Mouse (Mus musculus): ENCODE measurements around the gene Calr.

The Calr gene

DNA sequence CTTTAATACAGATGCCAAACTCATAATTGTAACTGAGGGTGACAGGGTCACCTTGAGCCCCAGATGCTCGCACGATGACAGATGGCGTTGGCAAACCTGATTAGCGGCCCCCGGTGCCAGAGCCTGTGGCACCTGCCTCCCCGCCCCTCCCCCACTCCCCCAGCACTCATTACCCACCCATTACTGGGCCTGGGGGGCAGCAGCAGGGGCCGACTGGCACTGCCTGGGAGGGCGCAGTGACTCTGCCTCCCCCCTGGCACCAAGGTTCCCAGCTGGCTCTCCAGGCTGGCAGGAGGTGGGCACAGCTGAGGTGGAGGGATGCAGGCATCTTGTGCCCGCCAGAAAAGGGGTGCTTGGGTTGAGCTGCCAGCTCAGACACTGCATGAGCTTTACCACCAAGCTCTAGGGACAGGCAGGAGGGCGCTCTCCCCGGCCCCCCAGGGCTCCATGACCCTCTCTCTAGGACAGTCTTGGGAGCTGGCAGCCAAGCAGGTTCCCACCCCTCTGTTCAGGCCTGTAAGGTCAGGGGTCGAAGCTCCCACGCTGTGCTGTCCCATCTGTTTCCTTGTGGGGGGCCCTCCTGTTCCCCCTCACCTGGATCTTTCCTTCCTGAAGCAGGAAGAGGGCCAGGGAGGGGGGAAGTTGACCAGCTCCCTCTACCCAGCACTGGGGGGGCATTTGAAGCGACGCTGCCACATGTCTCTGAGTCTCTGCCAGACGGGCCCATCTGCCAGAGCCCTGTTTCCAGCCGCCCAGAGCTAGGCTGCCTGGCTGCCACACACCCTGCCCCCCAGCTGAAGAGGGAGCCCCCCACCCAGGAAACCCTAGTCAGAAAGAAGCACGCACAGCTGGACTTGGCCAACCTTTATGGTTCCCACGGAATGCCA is 31.9 kb downstream of the Calr start:
- no peak for DNase-seq

DNA sequence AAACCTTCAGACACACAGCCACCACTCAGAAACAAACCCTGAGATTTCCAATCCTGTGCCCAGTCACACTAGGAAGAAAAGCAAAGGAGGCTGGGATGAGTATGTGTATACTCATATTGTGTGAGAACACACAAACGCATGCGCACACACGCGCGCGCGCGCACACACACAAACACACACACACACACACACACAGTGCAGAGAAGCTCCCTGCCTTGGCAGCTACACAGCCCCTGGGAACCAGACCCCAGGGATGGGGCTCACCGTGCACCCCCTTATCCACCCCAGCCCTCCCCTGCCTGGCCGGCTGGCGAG is 32.5 kb downstream of the Calr start:
- no peak for DNase-seq

DNA sequence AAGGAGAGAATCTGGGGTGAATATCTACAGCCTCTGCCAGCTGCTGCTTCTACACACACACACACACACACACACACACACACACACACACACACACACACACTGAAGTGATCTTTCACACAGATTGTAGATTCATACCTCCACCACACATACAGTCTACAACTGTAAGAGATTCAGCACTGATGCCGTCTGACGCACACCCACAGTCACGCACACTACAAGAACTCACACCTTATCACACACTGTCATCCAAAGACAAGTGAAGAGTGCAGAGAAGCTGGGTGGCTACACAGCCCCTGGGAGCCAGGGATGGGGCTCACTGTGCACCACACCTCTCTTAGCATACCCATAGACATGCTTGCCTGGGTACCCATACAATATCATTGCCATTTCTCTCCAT is 32.9 kb downstream of the Calr start:
- no peak for DNase-seq

GRCm38 (mm10) chr8:84813059-84813458 is 33.7 kb downstream of the Calr start:
- peak; percentile 83 for DNase-seq

DNA sequence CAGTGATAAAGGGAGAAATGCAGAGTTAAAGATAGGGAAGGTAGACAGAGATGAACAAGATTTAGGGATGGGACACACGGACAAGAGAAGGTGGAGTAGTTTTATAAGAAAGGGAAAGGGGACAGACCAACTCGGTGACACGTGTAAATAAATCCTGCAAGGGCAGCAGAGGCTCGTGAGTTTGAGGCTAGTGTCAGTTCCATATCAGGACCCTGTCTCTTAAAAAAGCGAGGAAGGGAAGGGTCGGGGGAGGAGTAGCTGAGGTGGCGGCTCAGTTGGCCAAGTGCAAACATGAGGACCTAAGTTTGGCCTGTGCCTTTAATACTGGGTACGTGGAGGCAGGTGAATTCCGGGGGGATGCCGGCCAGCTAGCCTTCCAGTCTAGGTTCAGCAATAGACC is 35.4 kb downstream of the Calr start:
- no peak for DNase-seq

- peak; percentile 92 for DNase-seq
These were observed 35.8 kb downstream of the Calr start for GRCm38 (mm10) chr8:84810896-84811295.

DNA sequence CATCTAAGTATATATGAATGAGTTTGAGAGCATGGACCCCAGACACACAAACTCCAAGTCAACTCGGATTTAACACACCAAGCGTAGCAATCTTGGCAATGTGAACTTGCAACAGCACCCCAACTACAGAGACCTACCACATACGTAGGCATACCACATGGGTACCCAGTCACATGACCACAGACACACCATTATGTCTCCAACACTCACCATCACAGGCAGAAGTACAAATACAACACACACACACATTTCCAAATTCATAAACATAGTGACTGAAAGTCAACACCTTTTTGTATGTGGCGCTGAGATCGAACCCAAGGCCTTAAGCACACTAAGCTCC is 36.8 kb downstream of the Calr start:
- no peak for DNase-seq

GRCm38 (mm10) chr8:84809109-84809940 is 37.4 kb downstream of the Calr start:
- DNase-seq = no peak

DNA sequence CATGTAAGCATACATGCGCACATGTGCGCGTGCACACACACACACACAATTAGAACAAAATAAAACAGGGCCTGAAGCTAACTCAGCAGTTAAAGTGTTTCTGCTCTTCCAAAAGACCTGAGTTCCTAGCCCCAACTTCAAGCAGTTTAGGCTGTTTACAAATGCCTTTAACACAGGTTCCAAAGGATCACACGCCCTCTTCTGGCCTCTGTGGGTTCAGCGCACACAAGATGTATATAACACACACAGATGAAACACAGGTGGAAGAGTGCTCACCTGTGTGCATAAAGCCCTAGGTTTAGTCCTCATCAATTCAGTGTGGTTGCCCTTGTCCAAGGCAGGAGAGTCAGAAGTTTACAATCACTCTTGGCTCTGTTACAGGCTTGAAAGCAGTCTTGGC is 40.7 kb downstream of the Calr start:
- no peak for DNase-seq

DNA sequence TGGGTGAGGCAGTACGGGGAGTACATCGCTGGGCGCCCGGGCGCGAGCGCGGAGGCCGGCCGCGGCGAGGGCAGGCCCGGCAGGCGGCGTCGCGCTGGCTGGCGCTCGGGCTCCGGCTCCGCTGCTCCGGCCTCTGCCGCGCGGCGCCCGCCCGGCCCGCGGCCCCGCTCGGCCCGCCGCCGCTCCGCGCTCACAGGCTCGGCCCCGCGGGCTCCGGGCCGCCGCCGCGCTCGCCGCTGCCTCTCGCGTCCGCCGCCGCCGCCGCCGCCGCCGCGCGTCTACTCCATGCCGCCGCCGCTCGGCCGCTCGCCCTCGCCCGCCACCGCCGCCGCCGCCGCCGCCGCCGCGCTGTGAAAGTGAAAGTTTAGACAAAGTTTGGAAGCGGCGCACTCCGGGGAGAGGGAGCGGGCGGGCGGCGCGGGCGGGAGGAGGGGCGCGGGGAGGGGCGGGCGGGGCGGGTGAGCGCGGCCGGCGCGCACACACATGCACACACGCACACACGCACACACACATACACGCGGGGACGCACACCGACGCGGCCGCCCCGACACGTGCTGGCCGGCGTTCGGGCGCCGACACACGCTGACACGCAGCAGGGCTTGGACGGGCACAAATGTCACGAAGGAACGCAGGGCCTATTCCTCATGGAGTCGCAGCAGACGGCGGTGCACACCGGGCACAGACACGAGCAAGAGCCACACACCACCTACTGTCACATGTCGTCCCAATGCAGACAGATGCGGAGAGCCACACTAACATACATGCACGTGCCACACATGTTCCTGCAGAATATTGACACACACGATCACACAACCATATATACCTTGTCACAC is 46.5 kb downstream of the Calr start, which contains the start of gene Nfix:
Nfix (minus strand) TSS at position 346 of the 833 bp plus-strand sequence.
- peak; percentile 67 for DNase-seq

DNA sequence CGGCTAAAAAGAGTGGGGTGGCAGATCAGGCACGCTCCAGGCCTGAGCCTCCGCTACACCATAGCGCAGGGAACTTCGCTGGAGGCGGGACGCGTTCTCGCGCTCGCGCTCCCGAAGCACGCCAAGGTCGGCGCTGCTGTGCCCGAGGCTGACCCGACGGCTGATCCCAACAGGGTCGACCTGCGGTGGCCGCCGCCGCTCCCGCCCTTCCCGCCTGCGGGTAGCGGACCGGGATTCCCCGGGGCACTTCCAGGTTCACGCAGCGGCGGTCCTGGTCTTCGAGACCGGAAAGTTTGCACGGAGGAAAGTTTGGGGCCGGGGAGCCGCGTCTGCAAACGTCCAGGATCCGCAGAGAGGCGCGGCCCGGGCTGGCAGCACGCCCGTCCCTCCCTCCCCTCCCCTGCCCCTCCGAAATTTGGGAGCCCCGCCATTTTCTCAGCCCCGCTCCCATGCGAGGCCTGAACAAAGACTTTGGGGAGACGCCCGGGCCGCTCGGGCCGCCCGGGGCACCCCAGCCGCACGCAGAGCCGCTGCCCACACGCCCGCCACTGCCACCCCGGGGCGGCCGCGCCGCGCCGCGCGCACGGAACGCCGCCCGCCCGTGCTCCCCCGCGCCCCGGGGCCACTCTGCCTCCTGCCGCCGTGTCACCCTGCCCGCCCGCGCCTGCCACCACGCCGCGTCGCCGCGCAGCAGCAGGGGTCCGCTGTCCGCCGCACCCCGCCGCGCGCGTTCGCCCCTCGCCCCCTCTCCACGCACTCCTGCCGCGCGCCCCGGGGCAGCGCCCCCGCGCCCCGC is 47.4 kb downstream of the Calr start:
- peak; percentile 57 for DNase-seq

- no peak for DNase-seq
These were observed 48.1 kb downstream of the Calr start for GRCm38 (mm10) chr8:84798446-84799135.

- no peak for DNase-seq
These were observed 48.8 kb downstream of the Calr start for GRCm38 (mm10) chr8:84797971-84798370.

DNA sequence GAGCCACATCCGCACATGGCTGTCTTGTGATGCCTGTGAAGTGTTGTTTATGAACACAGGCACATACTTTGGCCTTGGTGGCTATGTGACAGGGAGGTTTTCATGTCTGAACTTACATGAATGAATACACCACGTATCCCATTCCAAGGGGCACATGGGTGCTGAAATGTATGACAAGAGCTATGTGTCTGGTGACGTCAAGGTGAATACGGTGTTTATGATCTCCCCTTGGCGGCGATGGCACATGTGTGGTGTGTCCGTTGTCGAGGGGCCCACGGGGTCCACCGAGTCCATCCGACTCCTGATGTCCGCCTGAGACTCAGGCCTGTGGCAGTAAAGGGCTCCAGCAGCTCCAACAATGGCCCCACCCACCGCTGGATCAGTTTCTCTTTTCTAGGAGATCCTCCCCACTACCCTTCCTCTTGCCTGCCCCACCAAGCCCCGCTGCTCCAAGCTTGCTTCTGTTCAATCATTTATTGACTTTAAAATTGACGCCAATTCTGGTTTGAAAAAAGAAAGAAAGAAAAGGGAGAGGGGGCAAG is 49.4 kb downstream of the Calr start:
- no peak for DNase-seq

DNA sequence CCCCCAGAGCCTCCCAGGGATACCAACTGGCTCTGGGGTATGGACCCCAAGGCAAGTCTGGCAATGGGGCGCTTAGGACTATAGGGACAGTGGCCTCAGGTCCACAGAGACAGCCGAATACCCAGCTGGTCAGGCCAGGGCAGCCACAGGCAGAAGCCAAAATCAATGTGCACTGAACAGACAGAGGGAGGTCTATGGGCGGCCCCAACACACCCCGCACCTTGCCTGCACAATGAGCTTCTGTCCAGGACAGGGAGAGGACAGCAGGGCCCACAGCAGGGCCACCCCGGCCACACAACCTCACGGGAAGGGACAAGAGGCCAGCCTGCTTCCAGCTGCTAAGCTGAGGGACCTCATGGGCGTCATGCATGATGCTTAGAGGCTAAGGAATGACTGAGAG is 52.2 kb downstream of the Calr start:
- DNase-seq = no peak

GRCm38 (mm10) chr8:84793791-84794485 is 52.8 kb downstream of the Calr start:
- no peak for DNase-seq

DNA sequence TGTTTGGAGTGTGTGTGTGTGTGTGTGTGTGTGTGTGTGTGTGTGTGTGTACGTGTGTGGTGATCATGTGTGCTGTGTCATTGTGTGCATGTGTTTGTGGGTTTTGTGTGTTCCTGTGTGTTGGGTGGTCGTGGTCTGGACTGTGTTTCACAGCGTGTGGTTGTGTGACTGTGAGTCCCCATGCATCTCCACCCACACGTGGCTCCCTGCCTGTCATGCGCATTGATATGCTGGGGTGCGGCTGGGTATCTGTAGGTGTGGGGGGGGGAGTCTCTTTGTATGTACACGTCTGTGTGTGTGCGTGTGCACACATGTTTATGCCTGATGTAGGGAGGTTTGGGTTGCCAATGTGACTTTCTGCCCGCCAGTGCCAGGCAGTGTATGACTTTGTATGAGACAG is 53.6 kb downstream of the Calr start:
- DNase-seq = no peak

GRCm38 (mm10) chr8:84792429-84792947 is 54.2 kb downstream of the Calr start:
- no peak for DNase-seq
